Mouse (Mus musculus) kidney, adult 11 months (tissue): ENCODE measurements at regions not wholly inside any gene's neighbourhood (a gene's known extent, or its start where the extent isn't known, plus 50 kb on each side); places are given as distances from the start of the nearest gene placed in this dataset.
"Not testable (repeated sequence)": the region's sequence is repeated elsewhere in the genome, so short reads cannot be mapped to it uniquely, and the experiment has no call there.

Experiments
- DNase-seq: peaks from one replicate; pipeline ENCODE4 v3.0.0; 2022

GRCm38 (mm10) chrX:70871209-70871608 is 178.8 kb upstream of the Mamld1 start:
- no peak for DNase-seq

- no peak for DNase-seq
Observed at GRCm38 (mm10) chrX:70881326-70881725, 168.7 kb upstream of the Mamld1 start.

GRCm38 (mm10) chrX:70883461-70883860 is 166.6 kb upstream of the Mamld1 start:
- no peak for DNase-seq

GRCm38 (mm10) chrX:70894517-70894916 is 155.5 kb upstream of the Mamld1 start:
- DNase-seq: no peak

- DNase-seq: no peak
Observed at GRCm38 (mm10) chrX:70895554-70895953, 154.5 kb upstream of the Mamld1 start.

GRCm38 (mm10) chrX:70897110-70897721 is 152.8 kb upstream of the Mamld1 start:
- DNase-seq: no peak

- not testable (repeated sequence) for DNase-seq
Observed at GRCm38 (mm10) chrX:70898836-70899235, 151.2 kb upstream of the Mamld1 start.

- no peak for DNase-seq
Observed at GRCm38 (mm10) chrX:70899720-70900479, 150.2 kb upstream of the Mamld1 start.

- no peak for DNase-seq
Observed at GRCm38 (mm10) chrX:70925646-70926045, 124.4 kb upstream of the Mamld1 start.

GRCm38 (mm10) chrX:70931944-70932343 is 118.1 kb upstream of the Mamld1 start:
- no peak for DNase-seq

- DNase-seq: no peak
Observed at GRCm38 (mm10) chrX:70945382-70945781, 104.7 kb upstream of the Mamld1 start.

- DNase-seq: peak; percentile 12
Observed at GRCm38 (mm10) chrX:70946052-70946451, 104.0 kb upstream of the Mamld1 start.

GRCm38 (mm10) chrX:70949232-70949631 is 100.8 kb upstream of the Mamld1 start:
- no peak for DNase-seq

- DNase-seq: no peak
Observed at GRCm38 (mm10) chrX:70953022-70953421, 97.0 kb upstream of the Mamld1 start.
